Mouse (Mus musculus): Measurements from ENCODE around the gene Git2.
A peak's percentile ranks its signal among the peaks of the same experiment; 100 is the strongest.

Git2 gene

GRCm38 (mm10) chr5:114775056-114775979 is at the start of gene Git2:
Gene Git2, minus strand, starts transcription at chr5:114775517.
- no peak for DNase-seq (ENCODE audit: low read depth)

DNA sequence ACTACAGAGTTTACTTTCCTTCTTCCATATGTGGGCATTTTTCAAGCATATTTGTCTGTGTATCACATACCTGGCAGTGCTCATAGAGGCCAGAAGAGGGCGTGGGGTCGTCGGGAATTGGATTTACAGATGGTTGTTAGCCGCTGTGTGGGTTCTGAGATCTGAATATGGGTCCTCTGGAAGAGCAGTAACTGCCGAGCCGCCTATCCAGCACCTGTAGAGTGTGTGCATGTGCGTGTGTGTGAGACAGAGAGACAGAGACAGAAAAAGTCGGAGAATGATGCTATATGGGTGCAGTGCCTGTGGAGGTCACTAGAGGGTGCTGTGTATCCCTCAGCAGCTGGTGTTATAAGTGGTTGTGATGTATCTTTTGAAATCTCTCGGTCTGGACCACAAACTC is 48.9 kb upstream of the Git2 start:
- peak; percentile 68 for DNase-seq (ENCODE audit: low read depth)

- DNase-seq (ENCODE audit: low read depth), result peak; percentile 62
Measured at GRCm38 (mm10) chr5:114822796-114823688, 47.7 kb upstream of the Git2 start, which contains the start of gene 1500011B03Rik. Gene 1500011B03Rik, minus strand, starts transcription at chr5:114823468.

GRCm38 (mm10) chr5:114818124-114818523 is 42.8 kb upstream of the Git2 start:
- no peak for DNase-seq (ENCODE audit: low read depth)

DNA sequence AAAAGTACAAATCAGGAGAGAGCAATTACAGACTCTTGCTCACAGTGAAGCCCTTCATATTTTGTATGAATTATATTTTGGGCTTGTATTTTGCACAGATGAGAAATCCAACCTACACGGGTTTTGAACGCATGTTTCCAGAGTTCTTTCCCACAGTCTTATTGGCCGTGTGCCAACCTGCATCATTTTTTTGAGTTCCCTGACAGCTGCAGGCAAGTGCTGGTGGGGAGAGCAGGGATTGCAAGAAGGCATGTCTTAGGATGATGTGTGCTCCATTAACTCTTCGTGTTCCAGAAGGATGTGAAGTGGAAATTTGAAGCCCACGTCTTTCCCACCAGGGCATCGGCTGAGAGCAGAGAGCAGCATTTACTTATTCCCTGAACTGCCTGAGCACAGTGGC is 41.3 kb upstream of the Git2 start:
- DNase-seq (ENCODE audit: low read depth), result no peak

GRCm38 (mm10) chr5:114813525-114814181 is 38.3 kb upstream of the Git2 start:
- DNase-seq (ENCODE audit: low read depth), result peak; percentile 67

- no peak for DNase-seq (ENCODE audit: low read depth)
Measured at GRCm38 (mm10) chr5:114809826-114810225, 34.5 kb upstream of the Git2 start.

GRCm38 (mm10) chr5:114809181-114809756 is 34.0 kb upstream of the Git2 start:
- no peak for DNase-seq (ENCODE audit: low read depth)

GRCm38 (mm10) chr5:114808385-114808784 is 33.1 kb upstream of the Git2 start:
- DNase-seq (ENCODE audit: low read depth), result no peak

- no peak for DNase-seq (ENCODE audit: low read depth)
Measured at GRCm38 (mm10) chr5:114807893-114808292, 32.6 kb upstream of the Git2 start.

GRCm38 (mm10) chr5:114807468-114807867 is 32.2 kb upstream of the Git2 start:
- no peak for DNase-seq (ENCODE audit: low read depth)

DNA sequence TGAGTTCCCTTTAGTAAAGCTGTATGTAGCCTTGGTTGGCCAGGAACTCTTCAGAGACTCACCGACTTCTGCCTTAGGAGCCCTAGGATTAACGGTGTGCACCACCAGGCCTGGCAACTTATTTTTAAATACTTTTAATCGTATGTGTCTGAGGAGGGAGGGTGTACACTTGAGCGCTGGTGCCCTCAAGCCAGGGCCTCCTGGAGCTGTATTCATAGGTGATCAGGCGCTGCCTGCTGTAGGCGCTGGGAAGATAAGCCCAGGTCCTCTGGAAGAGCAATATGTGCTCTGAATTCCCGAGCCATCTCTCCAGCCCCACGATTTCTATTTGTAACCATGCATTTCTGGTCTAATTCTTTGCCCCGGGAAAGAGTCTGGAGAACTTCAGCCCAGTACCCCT is 31.7 kb upstream of the Git2 start:
- no peak for DNase-seq (ENCODE audit: low read depth)

GRCm38 (mm10) chr5:114806636-114807035 is 31.3 kb upstream of the Git2 start:
- DNase-seq (ENCODE audit: low read depth), result no peak

DNA sequence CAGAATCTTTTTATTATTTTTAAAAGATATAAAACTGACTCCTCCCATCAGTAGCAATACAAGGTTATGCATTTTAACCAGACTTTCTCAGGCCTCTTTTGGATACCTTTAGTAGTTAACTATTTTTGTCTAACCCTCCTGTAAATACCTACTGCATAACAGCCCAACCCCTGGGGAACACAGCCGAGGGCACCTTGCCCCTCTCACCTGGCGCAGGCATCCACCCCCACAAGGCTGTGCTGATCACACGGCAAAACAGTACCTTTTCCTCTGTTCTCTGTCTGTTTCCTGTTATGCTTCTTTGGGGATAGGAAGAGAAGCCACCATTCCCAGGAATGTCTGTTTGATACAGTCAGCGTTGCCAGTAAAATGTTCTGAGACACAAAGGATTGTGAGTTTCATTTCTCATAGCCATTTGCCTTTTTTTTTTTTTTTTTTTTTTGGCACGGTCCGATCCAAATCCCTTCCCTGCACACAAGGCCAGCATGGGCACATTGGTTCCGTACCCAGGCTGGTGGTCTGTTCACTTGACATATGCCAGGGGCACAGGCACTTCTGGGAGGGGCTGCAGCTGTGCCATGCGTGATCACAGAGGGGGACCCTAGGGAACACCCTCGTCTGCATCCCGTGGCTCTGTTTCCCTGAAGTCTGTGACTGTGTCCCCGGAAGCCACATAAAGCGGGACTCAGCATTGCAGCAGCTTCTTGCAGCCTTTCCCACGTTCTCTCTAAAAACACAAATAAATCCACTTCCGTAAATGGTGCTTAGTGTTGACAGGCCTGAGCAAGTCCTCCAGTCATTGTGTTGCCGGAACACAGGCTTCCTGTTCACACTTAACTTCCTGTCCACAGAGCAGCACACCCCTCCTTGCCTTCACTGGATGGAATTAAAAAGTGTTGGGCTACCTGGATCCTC is 30.4 kb upstream of the Git2 start:
- DNase-seq (ENCODE audit: low read depth), result no peak

GRCm38 (mm10) chr5:114804958-114805357 is 29.6 kb upstream of the Git2 start:
- no peak for DNase-seq (ENCODE audit: low read depth)

DNA sequence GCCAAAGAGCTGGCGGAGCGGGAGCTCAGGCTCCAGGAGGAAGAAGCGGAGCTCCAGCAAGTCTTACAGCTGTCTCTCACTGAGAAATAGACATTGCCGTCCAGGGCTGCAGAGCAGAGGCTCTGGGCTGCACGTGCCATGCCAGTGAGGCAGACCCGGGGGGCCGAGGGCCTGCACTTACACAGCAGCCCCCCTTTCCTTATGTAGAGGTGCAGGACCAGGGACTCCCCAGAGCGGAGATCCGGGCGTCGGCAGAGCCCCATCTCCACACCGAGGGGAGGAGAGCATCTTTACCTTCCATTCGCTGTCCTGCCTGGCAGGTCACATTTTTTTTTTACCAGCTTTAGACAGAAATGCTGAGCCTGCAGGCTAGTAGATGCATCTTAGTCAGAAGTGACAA is 29.0 kb upstream of the Git2 start:
- no peak for DNase-seq (ENCODE audit: low read depth)

DNA sequence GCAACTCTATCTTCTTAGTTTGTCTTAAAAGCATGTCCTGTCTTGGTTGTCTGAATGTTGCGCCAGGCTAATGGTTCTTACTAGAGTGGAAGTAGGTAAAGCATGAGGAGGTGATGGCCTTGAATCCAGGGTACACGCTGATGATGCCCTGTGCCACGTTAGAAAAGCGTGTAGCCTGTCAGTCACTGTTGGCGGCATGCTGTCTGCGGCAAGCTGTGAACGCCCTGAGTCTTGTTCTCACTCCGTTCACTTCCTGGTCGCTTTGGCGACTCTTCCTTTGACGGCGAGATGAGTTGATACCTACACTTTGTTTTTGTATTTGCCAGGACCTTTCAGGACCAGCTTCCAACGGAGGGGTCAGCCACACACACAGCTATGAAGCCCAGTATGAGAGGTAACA is 27.9 kb upstream of the Git2 start:
- no peak for DNase-seq (ENCODE audit: low read depth)

GRCm38 (mm10) chr5:114801841-114802240 is 26.5 kb upstream of the Git2 start:
- DNase-seq (ENCODE audit: low read depth), result no peak

DNA sequence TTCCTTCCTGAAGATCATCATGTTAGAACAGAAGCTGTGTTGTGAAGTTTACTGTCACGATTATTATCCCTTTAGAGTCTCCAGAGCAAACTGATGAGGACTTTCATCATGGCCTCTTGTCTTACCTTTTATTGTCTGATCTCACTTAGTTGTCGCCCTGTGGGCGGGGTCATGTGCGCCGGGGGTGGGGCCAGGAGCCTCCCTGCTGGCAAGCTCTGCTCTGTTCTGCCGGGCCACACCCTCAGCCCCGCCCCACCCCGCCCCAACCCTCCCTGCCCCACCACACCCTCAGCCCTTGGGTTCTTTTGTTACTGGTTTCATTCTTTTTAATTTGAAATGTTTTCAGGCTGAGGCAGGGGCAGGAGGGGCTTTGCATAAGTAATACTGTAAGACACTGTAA is 25.7 kb upstream of the Git2 start:
- no peak for DNase-seq (ENCODE audit: low read depth)

- DNase-seq (ENCODE audit: low read depth), result no peak
Measured at GRCm38 (mm10) chr5:114799848-114800247, 24.5 kb upstream of the Git2 start.

DNA sequence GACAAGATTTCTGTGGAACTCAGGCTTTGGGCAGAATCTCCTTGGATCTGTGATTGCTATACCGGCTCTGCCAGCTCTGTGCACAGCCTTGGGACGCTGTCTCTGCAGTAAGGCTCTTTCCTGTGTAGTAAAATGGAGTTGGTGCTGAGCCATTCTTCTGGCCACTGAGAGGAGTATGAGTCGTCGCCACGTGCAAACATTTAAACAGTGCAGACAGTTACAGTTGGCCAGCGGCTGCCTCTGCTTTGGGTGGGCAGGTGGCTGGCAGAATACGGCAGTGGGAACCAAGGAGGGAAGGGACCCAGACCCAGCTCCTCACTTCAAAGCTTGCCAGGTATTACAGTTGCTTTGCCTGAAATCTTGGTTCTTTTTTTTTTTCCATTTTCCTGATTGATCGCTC is 21.9 kb upstream of the Git2 start:
- no peak for DNase-seq (ENCODE audit: low read depth)

Data from c-Kit-positive CD71-negative TER-119-negative erythroid progenitor cells, embryonic 14.5 days (primary cell).